Comparison of ENCODE assay signal across 9 mouse cellular contexts in the genomic region with DNA sequence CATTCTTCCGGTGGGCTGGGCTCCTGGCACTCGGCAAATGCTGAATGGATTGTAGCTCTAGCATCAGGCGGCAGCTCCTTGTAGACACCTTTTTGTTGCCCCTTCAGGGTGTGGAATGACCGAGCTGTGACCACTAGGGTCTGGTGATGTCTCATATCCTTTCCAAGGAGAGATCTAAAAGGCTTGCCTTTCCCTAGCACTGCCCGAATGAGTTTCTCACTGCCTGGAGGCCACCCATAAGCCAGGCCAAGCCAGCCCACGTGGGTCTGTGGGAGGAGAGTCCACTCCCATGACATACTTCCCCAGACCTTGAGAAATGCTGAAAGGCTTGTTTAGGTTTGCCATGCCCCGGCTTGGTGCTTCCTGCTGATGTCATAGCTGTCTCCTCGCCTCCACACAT. TPM values are rescaled to one million over a fixed set of nuclear protein-coding genes. Genes with fewer than 3 reads are reported as not detected.
DNase-seq lines count a peak whose midpoint lies in the region; ATAC-seq lines count a peak whose summit lies in the region.
"Had no signal": no experiment of that assay in that cellular context is flagged by ENCODE, and none has a peak within 500 bp of the region (broad histone marks: within the 10 kb centered on the region; RNA-seq: fewer than 3 reads in every experiment).

No protein-coding gene starts in this region.

- H3K27ac ChIP-seq in liver, embryonic 12.5 days, result no peak overlapping the region
- H3K27ac ChIP-seq in intestine, embryonic 15.5 days, result no peak overlapping the region
- no peak overlapping the region for H3K27ac ChIP-seq in neural tube, embryonic 13.5 days (replicated peaks)
- H3K27ac ChIP-seq: limb, embryonic 10.5 days had no signal

- no peak for DNase-seq in liver
- peak; percentile 63 to 77 for DNase-seq in adrenal gland, adult 18-20 months (ENCODE audit: low spot score in 2 of 2)
- DNase-seq in gastrocnemius, adult 8-10 months (ENCODE audit: low spot score in 2 of 2), result no peak
- DNase-seq in layer of hippocampus, postnatal 14 days (ENCODE audit: low spot score in 2 of 2), result no peak
- DNase-seq: cerebellum, adult 18-20 months had no signal

- peaks cover 42% of the 10 kb centered on the region for H3K4me1 ChIP-seq in liver, embryonic 12.5 days
- peaks cover 43% of the 10 kb centered on the region for H3K4me1 ChIP-seq in intestine, embryonic 15.5 days (replicated peaks)
- peaks cover 59% of the 10 kb centered on the region for H3K4me1 ChIP-seq in neural tube, embryonic 13.5 days (replicated peaks)

- peaks cover 18% of the 10 kb centered on the region for H3K36me3 ChIP-seq in liver, embryonic 12.5 days
- H3K36me3 ChIP-seq in intestine, embryonic 15.5 days, result 0 out of 2 replicates have a peak, but pooled peaks cover 2% of the 10 kb centered on the region
- H3K36me3 ChIP-seq in neural tube, embryonic 13.5 days, result peaks cover 9% of the 10 kb centered on the region

- ATAC-seq in liver, embryonic 12.5 days, result no peak
- no peak for ATAC-seq in intestine, embryonic 15.5 days
- no peak for ATAC-seq in neural tube, embryonic 13.5 days (ENCODE audit: low read depth)

- peak overlapping the region; percentile 86; the same call in 1 of the 2 replicates for H3K4me2 ChIP-seq in liver, embryonic 12.5 days
- H3K4me2 ChIP-seq in intestine, embryonic 15.5 days (replicated peaks), result peak overlapping the region; percentile 17; the same call in 1 of the 2 replicates
- H3K4me2 ChIP-seq in neural tube, embryonic 13.5 days, result peak overlapping the region; percentile 79

- H3K9ac ChIP-seq in liver, embryonic 12.5 days, result no peak overlapping the region
- peak overlapping the region; percentile 23; the same call in 1 of the 2 replicates for H3K9ac ChIP-seq in intestine, embryonic 15.5 days
- peak overlapping the region; percentile 39; the same call in 1 of the 2 replicates for H3K9ac ChIP-seq in neural tube, embryonic 13.5 days

- H3K27me3 ChIP-seq in liver, embryonic 12.5 days (replicated peaks), result no peaks in the 10 kb centered on the region
- H3K27me3 ChIP-seq in intestine, embryonic 15.5 days (replicated peaks), result no peaks in the 10 kb centered on the region
- no peaks in the 10 kb centered on the region for H3K27me3 ChIP-seq in neural tube, embryonic 13.5 days

- WGBS in liver, embryonic 12.5 days (ENCODE audit: insufficient replicate concordance), result 66% methylated on average over 8 of the region's 8 CpGs
- WGBS in intestine, embryonic 15.5 days, result 70% methylated on average over 8 of the region's 8 CpGs
- WGBS in neural tube, embryonic 13.5 days, result 79% methylated on average over 8 of the region's 8 CpGs

- H3K9me3 ChIP-seq in liver, embryonic 12.5 days (replicated peaks), result no peaks in the 10 kb centered on the region
- H3K9me3 ChIP-seq in intestine, embryonic 15.5 days, result no peaks in the 10 kb centered on the region
- H3K9me3 ChIP-seq in neural tube, embryonic 13.5 days, result no peaks in the 10 kb centered on the region
- H3K9me3 ChIP-seq: limb, embryonic 10.5 days had no signal

- H3K4me3 ChIP-seq in liver, embryonic 12.5 days, result no peak overlapping the region
- no peak overlapping the region for H3K4me3 ChIP-seq in intestine, embryonic 15.5 days (replicated peaks)
- no peak overlapping the region for H3K4me3 ChIP-seq in neural tube, embryonic 13.5 days
- H3K4me3 ChIP-seq: limb, embryonic 10.5 days had no signal

RNA-seq across cellular contexts. Expression of gene Dhcr7, which starts 9.3 kb away (rescaled TPM):
- polyA plus RNA-seq in liver, embryonic 12.5 days (2016; fragmentation: Nextera tagmentation; extraction: Ambion mirVana), result 47.9 and 48.6 TPM in 2 replicates
- 1,000 to 10,000 TPM in 1 of 2 experiments, 100 to 1,000 TPM in 1; 730 to 1,067 TPM for total RNA-seq in adrenal gland, adult 18-20 months (2021)
- polyA plus RNA-seq in intestine, embryonic 15.5 days (2015; fragmentation: Nextera tagmentation; extraction: Ambion mirVana), result 70.2 and 78.9 TPM in 2 replicates
- polyA plus RNA-seq in neural tube, embryonic 13.5 days (2015; fragmentation: Nextera tagmentation; extraction: Ambion mirVana), result 48.7 and 52.5 TPM in 2 replicates
- 1 to 10 TPM; 3.8 to 8.2 (median 4.7) TPM for total RNA-seq in gastrocnemius, adult 8-10 months (2022)
- 10 to 100 TPM; 66.2 to 69.8 TPM for total RNA-seq in layer of hippocampus, postnatal 14 days (2021)

RNA-seq across cellular contexts. Expression of gene Nadsyn1, which starts 9.5 kb away (rescaled TPM):
- 8.3 and 8.6 TPM in 2 replicates for polyA plus RNA-seq in liver, embryonic 12.5 days (2016; fragmentation: Nextera tagmentation; extraction: Ambion mirVana)
- 10 to 100 TPM; 10.4 to 14.4 TPM for total RNA-seq in adrenal gland, adult 18-20 months (2021)
- polyA plus RNA-seq in intestine, embryonic 15.5 days (2015; fragmentation: Nextera tagmentation; extraction: Ambion mirVana), result 19.4 and 21.1 TPM in 2 replicates
- 5.4 and 8.5 TPM in 2 replicates for polyA plus RNA-seq in neural tube, embryonic 13.5 days (2015; fragmentation: Nextera tagmentation; extraction: Ambion mirVana)
- 1 to 10 TPM; 2.5 to 3.6 (median 2.8) TPM for total RNA-seq in gastrocnemius, adult 8-10 months (2022)
- 1 to 10 TPM; 5.7 to 6.3 TPM for total RNA-seq in layer of hippocampus, postnatal 14 days (2021)

RNA-seq across cellular contexts. Expression of gene Gm498, which starts 34.4 kb away (rescaled TPM):
- not detected in 2 replicates for polyA plus RNA-seq in liver, embryonic 12.5 days (2016; fragmentation: Nextera tagmentation; extraction: Ambion mirVana)
- total RNA-seq in adrenal gland, adult 18-20 months (2021), result not detected
- not detected in 2 replicates for polyA plus RNA-seq in intestine, embryonic 15.5 days (2015; fragmentation: Nextera tagmentation; extraction: Ambion mirVana)
- polyA plus RNA-seq in neural tube, embryonic 13.5 days (2015; fragmentation: Nextera tagmentation; extraction: Ambion mirVana), result not detected in 2 replicates
- not detected for total RNA-seq in gastrocnemius, adult 8-10 months (2022)
- not detected for total RNA-seq in layer of hippocampus, postnatal 14 days (2021)
- polyA plus RNA-seq: limb, embryonic 10.5 days had no signal

RNA-seq across cellular contexts. Expression of gene Mrgpre, which starts 47.9 kb away (rescaled TPM):
- polyA plus RNA-seq in liver, embryonic 12.5 days (2016; fragmentation: Nextera tagmentation; extraction: Ambion mirVana), result 0.20 and 0.33 TPM in 2 replicates
- total RNA-seq in adrenal gland, adult 18-20 months (2021), result 1 to 10 TPM; 2.3 to 2.9 TPM
- 1.2 and 1.3 TPM in 2 replicates for polyA plus RNA-seq in intestine, embryonic 15.5 days (2015; fragmentation: Nextera tagmentation; extraction: Ambion mirVana)
- 4.6 and 5.1 TPM in 2 replicates for polyA plus RNA-seq in neural tube, embryonic 13.5 days (2015; fragmentation: Nextera tagmentation; extraction: Ambion mirVana)
- under 1 TPM; 0.32 to 0.87 (median 0.44) TPM for total RNA-seq in gastrocnemius, adult 8-10 months (2022)
- total RNA-seq in layer of hippocampus, postnatal 14 days (2021), result 1 to 10 TPM; 5.5 to 6.1 TPM

Comparison
In these comparisons a context has a peak if more than half of its experiments do, and no peak if none do; other contexts are left out.
1. H3K4me2 ChIP-seq: peak in every context shown above with its lines; median percentile 86 in liver, embryonic 12.5 days; 79 in neural tube, embryonic 13.5 days; 17 in intestine, embryonic 15.5 days.
2. DNase-seq: peak in adrenal gland, adult 18-20 months (2 of 2); none in liver (single experiment), gastrocnemius, adult 8-10 months (0 of 2) and layer of hippocampus, postnatal 14 days (0 of 2).
3. RNA of gene Dhcr7, which starts 9.3 kb away (total RNA-seq): 730 to 1,067 TPM in adrenal gland, adult 18-20 months; 66.2 to 69.8 TPM in layer of hippocampus, postnatal 14 days and 3.8 to 8.2 TPM in gastrocnemius, adult 8-10 months; every median in the first group is over 10 times any median in the second.